In the genomic region with DNA sequence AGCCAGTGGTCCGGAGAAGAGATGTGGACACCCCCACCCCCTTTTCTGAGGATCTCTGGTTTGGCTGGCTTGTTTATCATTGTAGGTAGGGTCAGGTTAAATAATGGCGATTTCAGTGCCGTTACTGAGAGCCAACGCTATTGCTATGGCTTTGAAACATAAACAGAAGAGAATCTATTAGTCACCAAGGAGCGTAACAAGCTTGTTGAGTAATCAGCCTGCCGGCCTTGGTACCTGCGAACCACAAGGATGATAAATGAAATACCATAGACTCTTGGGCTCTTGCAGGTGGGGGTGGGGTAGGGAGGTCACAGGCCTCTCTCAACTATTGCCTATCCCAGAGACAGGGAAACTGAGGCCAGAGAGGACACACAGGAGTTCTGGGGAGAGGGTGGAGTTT, we compare ENCODE assay signal across 9 mouse cellular contexts. TPM values are rescaled to one million over a fixed set of nuclear protein-coding genes. Genes with fewer than 3 reads are reported as not detected.
"Had no signal": no experiment of that assay in that cellular context is flagged by ENCODE, and none has a peak within 500 bp of the region (broad histone marks: within the 10 kb centered on the region; RNA-seq: fewer than 3 reads in every experiment).

No protein-coding gene starts in this region.

- H3K4me3 ChIP-seq: left cerebral cortex, adult 2 months; limb, embryonic 10.5 days; liver, embryonic 15.5 days; midbrain, embryonic 13.5 days had no signal

- H3K36me3 ChIP-seq: limb, embryonic 10.5 days; liver, embryonic 15.5 days; midbrain, embryonic 13.5 days had no signal

- H3K9me3 ChIP-seq: limb, embryonic 10.5 days; liver, embryonic 15.5 days; midbrain, embryonic 13.5 days had no signal

- DNase-seq: kidney, postnatal 14 days; lung, embryonic 14.5 days; right cerebral cortex, postnatal 25 days; thymus, postnatal 4 days had no signal

RNA-seq across cellular contexts. Expression of gene Wnt11, which starts 46.2 kb away (rescaled TPM):
- total RNA-seq: megakaryocyte progenitor cell, adult 5-6 weeks had no signal
